Mouse (Mus musculus): Measurements from ENCODE around the gene Cfh.
"Not testable (repeated sequence)": the region's sequence is repeated elsewhere in the genome, so short reads cannot be mapped to it uniquely, and the experiment has no call there.

Cfh gene

DNA sequence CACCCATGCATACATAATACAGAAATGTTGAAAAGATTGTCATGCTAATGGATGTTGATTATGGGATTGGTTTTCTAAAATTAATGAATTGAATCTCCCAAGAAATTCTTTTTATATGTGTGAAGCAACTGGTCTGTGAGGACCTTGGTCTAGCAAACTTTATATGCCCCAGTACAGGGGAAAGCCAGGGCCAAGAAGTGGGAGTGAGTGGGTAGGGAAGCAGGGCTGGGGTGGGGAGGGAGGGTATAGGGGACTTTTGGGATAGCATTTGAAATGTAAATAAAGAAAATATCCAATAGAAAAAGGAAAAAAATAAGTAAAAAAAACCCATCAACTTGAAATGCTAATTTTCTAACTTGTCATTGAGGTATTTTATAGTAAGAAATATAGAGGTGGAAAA is at the start of gene Cfh:
Gene Cfh (minus strand): TSS at position 101 of the 400 bp plus-strand sequence.
- not testable (repeated sequence) for DNase-seq (ENCODE audit: low read depth, low spot score)

DNA sequence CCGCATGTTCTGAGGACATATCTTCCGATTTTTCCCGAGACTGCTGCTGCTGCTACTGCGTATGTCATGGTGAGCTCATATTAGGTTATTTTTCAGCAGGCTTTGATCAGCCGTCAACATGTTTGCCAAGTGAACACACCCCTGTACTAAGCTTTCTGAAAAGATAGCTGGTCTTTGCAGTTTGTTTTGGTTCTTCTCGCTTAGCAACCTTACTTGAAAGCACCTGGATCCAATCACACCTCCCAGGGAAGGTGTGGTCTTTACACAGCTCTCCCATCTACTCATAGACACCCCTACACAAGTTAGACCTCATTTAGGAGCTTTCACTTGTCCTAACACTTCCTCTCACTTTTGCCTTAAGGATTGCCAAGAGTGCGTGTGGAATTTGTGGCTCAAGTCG is 43.1 kb upstream of the Cfh start:
- DNase-seq (ENCODE audit: low read depth, low spot score) = no peak

DNA sequence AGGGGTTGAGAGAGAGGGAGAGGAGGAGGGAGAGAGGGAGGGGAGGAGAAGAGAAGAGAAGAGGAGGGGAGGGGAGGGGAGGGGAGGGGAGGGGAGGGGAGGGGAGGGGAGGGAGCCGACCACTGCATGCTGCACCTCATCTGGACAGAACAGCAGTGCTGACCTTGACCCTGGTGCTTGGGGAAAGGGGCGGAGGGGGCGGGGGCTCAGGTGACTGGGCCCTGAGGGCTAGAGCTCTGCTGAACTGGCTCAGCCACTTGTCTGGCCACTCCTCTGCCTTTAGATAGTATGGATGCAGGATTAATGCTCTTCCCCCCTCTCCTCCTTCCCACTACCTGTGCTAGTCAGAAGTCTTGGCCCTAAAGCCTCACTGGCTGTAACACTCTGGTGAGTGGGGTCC is 41.7 kb upstream of the Cfh start:
- DNase-seq (ENCODE audit: low read depth, low spot score) = no peak

DNA sequence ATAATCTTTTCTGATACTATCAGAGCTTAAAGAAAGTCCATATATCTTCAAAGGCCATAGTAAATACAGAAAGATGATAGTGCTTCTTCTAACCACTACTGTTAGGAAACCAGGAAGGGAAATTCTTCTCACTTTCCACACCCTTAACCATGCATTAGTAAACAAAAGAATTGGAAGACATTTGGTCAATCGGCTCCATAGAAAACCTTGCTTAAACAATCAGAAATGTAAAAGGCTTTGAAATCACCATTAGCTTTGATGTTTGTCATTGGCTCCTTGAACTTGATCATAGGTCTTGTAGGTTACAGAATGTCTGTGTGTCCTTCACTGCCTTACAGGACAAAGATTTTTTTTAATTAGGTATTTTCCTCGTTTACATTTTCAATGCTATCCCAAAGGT is 21.8 kb upstream of the Cfh start:
- DNase-seq (ENCODE audit: low read depth, low spot score) = no peak

DNA sequence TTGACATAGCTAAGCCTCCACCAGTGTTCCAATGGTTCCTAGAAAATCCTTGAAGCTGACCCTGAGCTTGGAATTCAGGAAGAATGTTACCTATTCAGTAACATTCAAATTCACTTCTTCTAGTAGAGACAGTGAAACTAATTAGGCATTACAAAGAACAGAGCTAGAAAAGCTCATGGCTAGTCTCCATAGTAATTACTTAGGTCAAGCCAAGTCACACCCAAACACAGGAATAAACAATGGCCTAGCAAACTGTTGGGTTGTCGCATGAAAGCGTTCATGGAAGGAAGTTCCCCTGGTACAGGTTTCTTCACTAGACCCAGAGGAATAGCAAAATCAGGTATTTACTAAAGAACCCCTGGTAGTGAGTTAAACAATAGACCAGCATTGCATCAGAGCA is 4.9 kb upstream of the Cfh start:
- not testable (repeated sequence) for DNase-seq (ENCODE audit: low read depth, low spot score)

DNA sequence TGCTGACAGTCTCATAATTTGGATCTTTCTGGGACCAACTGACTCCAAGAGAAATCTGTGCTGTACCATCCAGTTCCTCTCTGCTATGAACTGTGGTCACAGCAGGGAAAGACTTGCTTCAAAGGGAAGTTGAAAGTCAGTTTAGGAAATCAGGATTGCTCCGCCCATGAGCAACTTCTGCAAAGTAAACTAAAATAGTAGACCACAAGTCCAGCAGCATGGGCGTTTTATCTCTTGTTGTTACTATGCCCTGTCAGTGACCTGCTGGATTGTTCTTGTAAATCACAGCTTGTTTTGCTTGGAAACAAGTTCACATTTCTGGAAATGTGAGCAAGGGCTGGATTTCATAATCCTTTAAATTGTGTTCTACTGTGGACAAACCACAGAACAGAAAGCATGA is 356 bp downstream of the Cfh start:
- DNase-seq (ENCODE audit: low read depth, low spot score) = peak; percentile 53

DNA sequence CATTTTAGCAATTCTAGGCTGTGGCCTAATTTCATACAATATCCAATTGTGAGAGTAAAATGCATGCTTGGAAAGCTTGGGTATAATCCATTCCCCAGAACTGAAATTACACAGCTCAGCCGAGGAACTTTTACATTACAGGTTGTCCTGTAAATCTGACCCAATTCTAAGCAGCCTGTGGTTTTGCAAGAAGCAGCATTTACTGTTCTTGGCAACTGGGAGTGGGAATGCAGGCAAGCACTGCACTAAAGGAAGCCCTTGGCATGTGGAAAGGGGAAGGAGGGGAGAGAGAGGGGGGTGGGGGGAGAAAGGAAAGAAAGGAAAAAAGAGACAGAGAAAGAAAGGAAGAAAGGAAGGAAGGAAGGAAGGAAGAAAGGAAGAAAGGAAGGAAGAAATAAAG is 3.4 kb downstream of the Cfh start:
- DNase-seq (ENCODE audit: low read depth, low spot score) = peak; percentile 43

DNA sequence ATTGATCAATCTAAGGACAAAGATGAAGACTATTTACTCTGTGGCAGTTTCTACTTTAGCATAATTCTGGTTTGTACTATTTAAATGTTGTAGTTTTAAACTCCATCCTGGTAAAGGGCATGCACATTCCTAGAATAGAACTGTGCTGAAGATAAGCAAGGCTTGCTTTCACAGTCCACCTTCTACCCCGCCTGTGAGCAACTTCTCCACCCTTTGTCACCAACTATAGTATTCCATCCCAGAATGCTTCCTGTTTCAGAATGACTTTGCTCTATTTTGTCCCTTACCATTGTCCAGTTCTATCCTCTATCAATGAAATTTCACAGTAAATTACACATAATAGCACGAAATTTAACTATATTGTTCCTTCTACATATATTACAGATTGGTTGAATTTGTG is 8.1 kb downstream of the Cfh start:
- peak; percentile 15 for DNase-seq (ENCODE audit: low read depth, low spot score)

DNA sequence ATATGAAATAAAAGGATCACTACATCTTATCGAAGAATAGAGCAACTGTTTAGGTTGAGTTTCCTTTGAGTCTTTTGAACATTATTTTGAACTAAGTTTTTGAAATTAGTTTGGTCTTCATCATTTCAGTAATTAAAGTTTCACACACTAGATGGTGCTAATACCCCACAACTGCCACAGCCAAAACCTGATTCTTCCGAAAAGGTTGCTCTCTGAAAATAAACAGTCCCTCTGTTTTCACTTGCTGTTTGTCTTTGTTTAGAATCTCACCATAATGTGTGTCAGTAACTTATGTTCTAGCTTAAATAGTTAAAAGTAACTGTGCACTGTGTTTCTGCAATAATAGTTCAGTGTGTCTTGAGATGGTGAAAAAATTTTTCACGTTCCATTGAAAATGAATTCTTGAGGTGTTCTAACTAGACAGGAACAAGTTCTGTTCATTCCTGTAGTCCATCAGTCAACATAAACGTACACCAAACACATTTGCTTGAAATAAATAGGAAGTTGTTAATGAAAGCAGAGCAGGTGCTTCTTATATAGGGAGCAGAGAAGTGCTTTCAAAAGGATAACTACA is 11.9 kb downstream of the Cfh start:
- peak; percentile 35 for DNase-seq (ENCODE audit: low read depth, low spot score)

DNA sequence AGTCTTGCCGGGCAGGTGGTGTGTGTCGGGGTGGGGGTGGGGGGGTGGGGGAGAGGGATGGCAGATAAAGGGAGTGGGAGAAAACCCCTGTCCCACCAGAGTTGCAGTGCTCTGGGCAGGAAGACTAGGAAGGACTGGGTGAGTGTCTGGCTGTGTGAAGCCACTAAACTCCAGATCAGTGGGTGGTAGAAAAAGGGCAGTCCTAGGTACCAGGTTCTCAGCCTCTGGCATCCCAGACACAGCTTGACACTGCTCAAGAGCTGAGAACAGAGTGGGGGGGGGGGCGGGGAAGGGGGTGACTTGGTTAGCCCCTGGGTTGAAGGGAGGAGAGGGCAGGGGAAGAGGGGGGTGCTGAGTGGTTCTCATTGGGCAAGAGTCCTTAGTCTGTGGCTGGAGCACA is 24.6 kb downstream of the Cfh start:
- DNase-seq (ENCODE audit: low read depth, low spot score) = no peak

DNA sequence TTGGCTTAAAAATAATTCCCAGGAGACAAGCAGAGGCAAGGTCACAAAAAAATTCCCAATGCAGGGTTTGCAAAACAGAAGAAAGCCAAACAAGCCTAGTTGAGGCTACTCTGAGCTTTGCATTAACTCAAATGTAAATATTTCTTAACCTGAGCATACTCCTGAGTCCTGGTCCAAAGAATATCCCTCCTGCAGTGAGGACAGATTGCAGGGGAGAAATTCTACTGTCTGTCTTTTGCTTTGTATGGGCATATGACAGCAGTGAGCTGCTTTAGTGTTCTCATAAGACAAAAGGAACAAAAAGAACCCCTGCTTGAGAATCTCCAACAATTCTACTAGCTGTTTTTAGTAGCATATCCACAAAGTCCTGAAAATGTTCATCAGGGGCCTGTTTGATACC is 114.1 kb downstream of the Cfh start:
- no peak for DNase-seq (ENCODE audit: low read depth, low spot score)

Measured in brain, adult 2 months (tissue).